Mouse (Mus musculus): ENCODE measurements around the gene Invs.

DNA sequence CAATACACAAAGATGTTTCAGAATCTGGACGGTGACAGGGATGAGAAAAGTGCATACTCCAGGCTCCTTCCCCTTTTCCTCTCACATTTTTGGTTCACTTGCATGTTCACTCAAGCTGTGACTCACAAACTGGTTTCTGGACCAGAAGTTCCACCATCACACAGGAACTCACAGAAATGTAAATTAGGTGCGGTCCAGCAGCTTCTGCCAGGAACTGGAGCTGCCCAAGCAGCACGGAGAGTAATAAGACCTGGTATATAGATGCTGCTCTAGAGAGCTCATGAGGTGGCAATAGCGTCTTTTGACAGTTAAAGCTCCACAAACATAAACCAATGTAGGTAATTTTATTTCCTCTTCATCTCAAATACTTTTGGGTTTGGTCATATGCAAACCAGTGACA, 37.1 kb upstream of the Invs start:
- no peak for TF ChIP-seq CTCF (IDR thresholded peaks at IDR 0.05; ENCODE audit: low read depth)
- TF ChIP-seq EP300 (IDR thresholded peaks at IDR 0.05; ENCODE audit: low read depth): no peak
